Mouse (Mus musculus) left cerebral cortex, postnatal 14 days (tissue): ENCODE results near the gene Usp19. TPM values are rescaled to one million over a fixed set of nuclear protein-coding genes. Genes with fewer than 3 reads are reported as not detected.

ENCODE experiments used
- DNase-seq, 2 experiments: peaks; one replicate each; pipeline ENCODE4 v3.0.0; 2021 to 2022; ENCODE audit warnings: low spot score in 2 of 2, mixed read lengths in 1 of 2
- intact Hi-C: fragments of 180-260 bp; cut with DNase I; formaldehyde crosslinking; loops from one replicate; pipeline ENCODE4 v1.15.1; 2025
- total RNA-seq, 2 experiments: library from RNA; stranded (reverse); gene quantifications; 2 replicates each; pipeline ENCODE4 v1.2.3; 2021

Usp19 gene
- total RNA-seq, 2 experiments from 2014 or later = 119 to 128 TPM

- intact Hi-C loops = no loop called here
- DNase-seq = no peak
These were observed 41.1 kb downstream of the Usp19 start for GRCm38 (mm10) chr9:108531496-108531895.

GRCm38 (mm10) chr9:108540846-108541245 lies 50.4 kb downstream of the Usp19 start:
- intact Hi-C loops = no loop called here
- no peak for DNase-seq

GRCm38 (mm10) chr9:108545986-108546385 lies 55.6 kb downstream of the Usp19 start:
- DNase-seq = no peak
- intact Hi-C loops = loop anchor here (5.0 kb wide), 1 partner anchor 179 kb away; no protein-coding TSS in a partner anchor

GRCm38 (mm10) chr9:108546875-108547274 lies 56.5 kb downstream of the Usp19 start:
- DNase-seq = no peak
- intact Hi-C loops = loop anchor here (5.0 kb wide), 1 partner anchor 180 kb away; no protein-coding TSS in a partner anchor

Other genes with a start within 250 kb of the Usp19 start
- gene Dag1, start 226.6 kb upstream of the Usp19 start, total RNA-seq = 100 to 1,000 TPM; 122 to 125 TPM
- gene Nicn1, start 200.2 kb upstream of the Usp19 start, total RNA-seq = 100 to 1,000 TPM; 108 to 118 TPM
- 10 to 100 TPM; 26.0 to 31.3 TPM for gene Amt, start 193.7 kb upstream of the Usp19 start, total RNA-seq
- gene Rhoa, start 184.5 kb upstream of the Usp19 start, total RNA-seq = 100 to 1,000 TPM; 185 to 197 TPM
- 10 to 100 TPM; 45.9 to 46.1 TPM for gene Tcta, start 184.4 kb upstream of the Usp19 start, total RNA-seq
- gene Gpx1, start 151.7 kb upstream of the Usp19 start, total RNA-seq = 100 to 1,000 TPM in 1 of 2 experiments, 10 to 100 TPM in 1; 86.5 to 108 TPM
- 100 to 1,000 TPM; 115 to 122 TPM for gene Usp4, start 142.7 kb upstream of the Usp19 start, total RNA-seq
- 1 to 10 TPM; 1.4 to 2.7 TPM for gene 1700102P08Rik, start 97.8 kb upstream of the Usp19 start, total RNA-seq
- gene Ccdc36, start 62.1 kb upstream of the Usp19 start, total RNA-seq = under 1 TPM; 0.11 to 0.21 TPM
- not detected for gene BC048562, start 54.1 kb upstream of the Usp19 start, total RNA-seq
- gene Ccdc71, start 30.1 kb upstream of the Usp19 start, total RNA-seq = 10 to 100 TPM; 38.3 to 40.2 TPM
- 10 to 100 TPM; 36.1 to 38.4 TPM for gene Klhdc8b, start 29.0 kb upstream of the Usp19 start, total RNA-seq
- gene Lamb2, start 10.9 kb upstream of the Usp19 start, total RNA-seq = 10 to 100 TPM; 36.0 to 38.3 TPM
- 10 to 100 TPM; 76.7 to 80.8 TPM for gene Qars, start 17.1 kb downstream of the Usp19 start, total RNA-seq
- gene Qrich1, start 26.2 kb downstream of the Usp19 start, total RNA-seq = 100 to 1,000 TPM; 126 to 130 TPM
- gene Impdh2, start 69.7 kb downstream of the Usp19 start, total RNA-seq = 10 to 100 TPM; 57.6 to 60.5 TPM
- gene Ndufaf3, start 76.8 kb downstream of the Usp19 start, total RNA-seq = 10 to 100 TPM; 65.9 to 66.5 TPM
- 10 to 100 TPM; 76.6 to 77.8 TPM for gene Dalrd3, start 79.3 kb downstream of the Usp19 start, total RNA-seq
- 100 to 1,000 TPM; 184 to 202 TPM for gene Wdr6, start 88.1 kb downstream of the Usp19 start, total RNA-seq
- 10 to 100 TPM; 60.3 to 61.6 TPM for gene P4htm, start 107.1 kb downstream of the Usp19 start, total RNA-seq
- gene Arih2, start 158.8 kb downstream of the Usp19 start, total RNA-seq = 10 to 100 TPM; 49.8 to 50.2 TPM
- 10 to 100 TPM; 14.5 to 15.0 TPM for gene Slc25a20, start 171.5 kb downstream of the Usp19 start, total RNA-seq
- gene Prkar2a, start 198.7 kb downstream of the Usp19 start, total RNA-seq = 10 to 100 TPM; 40.6 to 45.5 TPM